ENCODE assay signal across 9 mouse cellular contexts in the genomic region with DNA sequence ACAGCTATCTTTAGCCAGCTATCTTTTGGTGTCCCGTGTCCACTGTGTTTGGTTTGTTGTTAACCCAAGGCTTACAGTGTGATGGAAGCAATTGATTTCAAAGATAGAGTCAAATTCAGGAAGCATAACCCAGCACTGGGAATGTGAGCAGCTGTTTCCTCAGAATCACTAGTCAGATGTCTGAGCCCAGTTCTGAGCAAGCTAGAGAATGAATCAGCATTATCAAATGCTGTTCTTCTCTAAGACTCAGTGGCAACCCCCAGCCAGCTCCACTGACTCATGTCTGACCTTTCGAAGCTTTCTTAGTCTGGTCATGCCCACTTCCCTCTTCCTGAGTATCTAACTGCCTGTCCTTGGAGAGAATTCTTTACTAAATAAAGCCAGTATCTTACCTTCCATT. TPM values are rescaled to one million over a fixed set of nuclear protein-coding genes. Genes with fewer than 3 reads are reported as not detected.
A peak's percentile ranks its signal among the peaks of the same experiment; 100 is the strongest.
DNase-seq lines count a peak whose midpoint lies in the region; ATAC-seq and TF ChIP-seq lines count a peak whose summit lies in the region.
"Had no signal": no experiment of that assay in that cellular context is flagged by ENCODE, and none has a peak within 500 bp of the region (broad histone marks: within the 10 kb centered on the region; RNA-seq: fewer than 3 reads in every experiment).

No protein-coding gene starts in this region.

- 90% methylated on average over 2 of the region's 2 CpGs for WGBS in forebrain, embryonic 16.5 days
- WGBS in forebrain, embryonic 11.5 days: 76% methylated on average over 2 of the region's 2 CpGs

- H3K27me3 ChIP-seq in forebrain, embryonic 16.5 days (replicated peaks; ENCODE audit: control insufficient read depth, insufficient read depth, low read length): no peaks in the 10 kb centered on the region
- H3K27me3 ChIP-seq in forebrain, embryonic 11.5 days (ENCODE audit: control insufficient read depth, insufficient read depth, low read length): no peaks in the 10 kb centered on the region

- H3K9ac ChIP-seq in forebrain, embryonic 16.5 days (replicated peaks; ENCODE audit: low read depth, low read length): no peak overlapping the region
- H3K9ac ChIP-seq in forebrain, embryonic 11.5 days (ENCODE audit: low read length): no peak overlapping the region

- peak overlapping the region; percentile 64 for H3K27ac ChIP-seq in gastrocnemius, adult 2 months
- no peak overlapping the region for H3K27ac ChIP-seq in forebrain, embryonic 16.5 days (ENCODE audit: low read length)
- no peak overlapping the region for H3K27ac ChIP-seq in forebrain, embryonic 11.5 days (ENCODE audit: low read depth, low read length)
- H3K27ac ChIP-seq: hindbrain, embryonic 10.5 days had no signal

- TF ChIP-seq CTCF in gastrocnemius, adult 2 months (IDR thresholded peaks at IDR 0.05): no peak

- ATAC-seq in forebrain, embryonic 16.5 days: no peak
- ATAC-seq in forebrain, embryonic 11.5 days (replicated peaks; ENCODE audit: low FRiP score): no peak

- intact Hi-C loops in gastrocnemius, adult 2 months (cut with DNase I): loop anchor here (5.0 to 10.0 kb wide), 2 partner anchors 144 to 292 kb away; no protein-coding TSS in a partner anchor
- intact Hi-C loops in gastrocnemius, postnatal 36 days (cut with DNase I): no loop called here

- H3K4me3 ChIP-seq in gastrocnemius, adult 2 months: no peak overlapping the region
- no peak overlapping the region for H3K4me3 ChIP-seq in forebrain, embryonic 16.5 days (replicated peaks; ENCODE audit: low read length)
- no peak overlapping the region for H3K4me3 ChIP-seq in forebrain, embryonic 11.5 days (ENCODE audit: low read depth, low read length)
- H3K4me3 ChIP-seq: hindbrain, embryonic 10.5 days had no signal

- H3K36me3 ChIP-seq in forebrain, embryonic 16.5 days (ENCODE audit: control insufficient read depth, insufficient read depth): peaks cover 8% of the 10 kb centered on the region
- no peaks in the 10 kb centered on the region for H3K36me3 ChIP-seq in forebrain, embryonic 11.5 days (ENCODE audit: control insufficient read depth, insufficient read depth, low read length)

- H3K9me3 ChIP-seq in forebrain, embryonic 16.5 days (ENCODE audit: control insufficient read depth, low read length): no peaks in the 10 kb centered on the region
- H3K9me3 ChIP-seq in forebrain, embryonic 11.5 days (ENCODE audit: control insufficient read depth, low read length): no peaks in the 10 kb centered on the region
- H3K9me3 ChIP-seq: hindbrain, embryonic 10.5 days had no signal

- DNase-seq in gastrocnemius, adult 2 months: peak; percentile 33
- DNase-seq in gastrocnemius, postnatal 36 days: no peak
- peak; percentile 91 for DNase-seq in 3T3-L1 (ENCODE audit: low read depth, low spot score)
- peak; percentile 80 for DNase-seq in adrenal gland, adult 8-10 months
- peak; percentile 69 for DNase-seq in layer of hippocampus, adult 9-11 months
- DNase-seq in forebrain, embryonic 11.5 days (ENCODE audit: low spot score): no peak
- DNase-seq in frontal cortex, postnatal 25 days (ENCODE audit: low spot score in 2 of 2): no peak

- H3K4me2 ChIP-seq in forebrain, embryonic 16.5 days (ENCODE audit: low read length): no peak overlapping the region
- H3K4me2 ChIP-seq in forebrain, embryonic 11.5 days (ENCODE audit: low read depth, low read length, severe bottlenecking): no peak overlapping the region

- H3K4me1 ChIP-seq in forebrain, embryonic 16.5 days (replicated peaks; ENCODE audit: control insufficient read depth, insufficient read depth, low read length): 0 out of 2 replicates have a peak, but pooled peaks cover 2% of the 10 kb centered on the region
- no peaks in the 10 kb centered on the region for H3K4me1 ChIP-seq in forebrain, embryonic 11.5 days (replicated peaks; ENCODE audit: control insufficient read depth, insufficient read depth, low read length)

RNA-seq across cellular contexts. Expression of gene Myo5c, which starts 35.5 kb away (rescaled TPM):
- total RNA-seq in gastrocnemius, adult 2 months (2021): 10 to 100 TPM; 10.8 to 13.6 TPM
- total RNA-seq in gastrocnemius, postnatal 36 days (2021): 1 to 10 TPM; 7.3 to 9.9 TPM
- 1 to 10 TPM; 1.8 to 2.9 (median 2.3) TPM for total RNA-seq in adrenal gland, adult 8-10 months (2022)
- polyA plus RNA-seq in forebrain, embryonic 16.5 days (2015; fragmentation: Nextera tagmentation; extraction: Ambion mirVana): 0.31 and 0.47 TPM in 2 replicates
- 0.55 and 0.72 TPM in 2 replicates for polyA plus RNA-seq in forebrain, embryonic 11.5 days (2014; fragmentation: Nextera tagmentation; extraction: Ambion mirVana)

Comparison
In these comparisons a context has a peak if more than half of its experiments do, and no peak if none do; other contexts are left out.
1. DNase-seq: peak in gastrocnemius, adult 2 months (single experiment), 3T3-L1 (single experiment), adrenal gland, adult 8-10 months (single experiment) and layer of hippocampus, adult 9-11 months (single experiment); none in gastrocnemius, postnatal 36 days (0 of 2), forebrain, embryonic 11.5 days (single experiment) and frontal cortex, postnatal 25 days (0 of 2).